Mouse (Mus musculus) limb, embryonic 11.5 days (tissue): ENCODE measurements around the gene Lrfn4. TPM values are rescaled to one million over a fixed set of nuclear protein-coding genes. Genes with fewer than 3 reads are reported as not detected.

Experiments used
- ATAC-seq: fragments of 200-750 bp; cut with Nextera tagmentation; 2 replicates; pipeline ENCODE4 v1.8.0; 2017; ENCODE audit warnings: low read depth; ENCODE audit not compliant: insufficient number of reproducible peaks, low FRiP score, low TSS enrichment
- DNase-seq: peaks from one replicate; pipeline ENCODE4 v3.0.0-alpha.2; 2015; ENCODE audit warnings: low spot score
- H3K27ac ChIP-seq: fragments of 300-500 bp; sonication (generic); replicated peaks from 2 replicates; pipeline ENCODE4 v1.5.1; 2014; ENCODE audit warnings: low read depth, mild to moderate bottlenecking, low read length
- H3K27me3 ChIP-seq: fragments of 300-500 bp; sonication (generic); 2 replicates; pipeline ENCODE4 v1.6.1; 2014; ENCODE audit warnings: mild to moderate bottlenecking, low read length, mixed read lengths; ENCODE audit not compliant: control insufficient read depth, insufficient read depth
- H3K36me3 ChIP-seq: fragments of 300-500 bp; sonication (generic); 2 replicates; pipeline ENCODE4 v1.6.1; 2014; ENCODE audit warnings: mild to moderate bottlenecking, low read length, moderate library complexity, mixed read lengths; ENCODE audit not compliant: control insufficient read depth, insufficient read depth
- H3K4me1 ChIP-seq: fragments of 300-500 bp; sonication (generic); 2 replicates; pipeline ENCODE4 v1.6.1; 2014; ENCODE audit warnings: low read length, mixed read lengths; ENCODE audit not compliant: control insufficient read depth, insufficient read depth
- H3K4me2 ChIP-seq: fragments of 300-500 bp; sonication (generic); 2 replicates; pipeline ENCODE4 v1.6.1; 2014; ENCODE audit warnings: low read depth, mild to moderate bottlenecking, moderate library complexity; ENCODE audit not compliant: severe bottlenecking
- H3K4me3 ChIP-seq: fragments of 300-500 bp; sonication (generic); 2 replicates; pipeline ENCODE4 v1.5.1; 2014; ENCODE audit warnings: low read depth, low read length
- H3K9ac ChIP-seq: fragments of 300-500 bp; sonication (generic); 2 replicates; pipeline ENCODE4 v1.6.1; 2014; ENCODE audit warnings: mild to moderate bottlenecking, low read length
- H3K9me3 ChIP-seq: fragments of 300-500 bp; sonication (generic); 2 replicates; pipeline ENCODE4 v1.6.1; 2016; ENCODE audit warnings: low read length; ENCODE audit not compliant: control insufficient read depth
- WGBS: fragments of 180-500 bp; shearing (Covaris S2); extraction: QIAGEN DNeasy Blood & Tissue Kit; methylation state at CpG from one replicate; pipeline ENCODE4 v1.1.7; 2014; 5-methylcytosine and 5-hydroxymethylcytosine counted together
- polyA plus RNA-seq: library from polyadenylated mRNA; unstranded; fragments of >200 nt; fragmentation: Nextera tagmentation; extraction: Ambion mirVana; gene quantifications from 2 replicates; pipeline ENCODE4 v1.2.1, GENCODE M21; 2014

The Lrfn4 gene
- polyA plus RNA-seq, 1 experiment from 2014 or later: 8.9 TPM

- Histone ChIP-seq H3K4me2 (peak overlapping the region; percentile 80), H3K4me1 (peaks cover 6% of the 10 kb centered on the region), H3K4me3 (peak overlapping the region; percentile 91), H3K27me3 (no peaks in the 10 kb centered on the region), H3K36me3 (peaks cover 10% of the 10 kb centered on the region; the same call in 1 of the 2 replicates), H3K9ac (peak overlapping the region; percentile 97), H3K9me3 (no peaks in the 10 kb centered on the region), H3K27ac (no peak overlapping the region; the same call in 1 of the 2 replicates)
- ATAC-seq (peak; percentile 37; the same call in 1 of the 2 replicates), DNase-seq (no peak)
- 33% methylated on average over 4 of the region's 4 CpGs for WGBS
Observed at GRCm38 (mm10) chr19:4624406-4625178, 9.1 kb upstream of the Lrfn4 start.

DNA sequence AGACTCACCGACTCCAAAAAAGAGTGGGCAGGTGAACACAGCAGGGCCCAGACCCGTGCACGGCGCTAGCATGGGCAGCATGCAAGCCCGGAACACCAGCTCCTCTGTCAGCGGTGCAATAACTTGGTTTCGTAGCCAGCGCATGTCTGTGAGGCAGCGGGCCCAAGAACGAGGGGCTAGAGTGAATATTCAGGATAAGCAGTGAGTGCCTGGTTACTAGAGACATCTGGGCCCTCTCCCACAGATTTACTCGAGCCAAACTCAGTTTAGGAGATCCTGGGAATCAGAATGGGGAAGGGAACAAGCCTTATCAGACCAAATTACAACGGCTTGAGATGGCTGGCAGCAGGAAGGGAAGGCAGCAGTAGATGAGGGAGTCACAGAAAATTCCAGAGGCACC, 8.5 kb upstream of the Lrfn4 start:
- Histone ChIP-seq H3K27ac (no peak overlapping the region), H3K36me3 (peaks cover 10% of the 10 kb centered on the region; the same call in 1 of the 2 replicates), H3K27me3 (no peaks in the 10 kb centered on the region), H3K9me3 (no peaks in the 10 kb centered on the region), H3K4me1 (peaks cover 6% of the 10 kb centered on the region), H3K9ac (no peak overlapping the region), H3K4me2 (no peak overlapping the region), H3K4me3 (no peak overlapping the region)
- no peak for ATAC-seq
- DNase-seq: no peak
- WGBS: 97% methylated on average over 12 of the region's 12 CpGs

DNA sequence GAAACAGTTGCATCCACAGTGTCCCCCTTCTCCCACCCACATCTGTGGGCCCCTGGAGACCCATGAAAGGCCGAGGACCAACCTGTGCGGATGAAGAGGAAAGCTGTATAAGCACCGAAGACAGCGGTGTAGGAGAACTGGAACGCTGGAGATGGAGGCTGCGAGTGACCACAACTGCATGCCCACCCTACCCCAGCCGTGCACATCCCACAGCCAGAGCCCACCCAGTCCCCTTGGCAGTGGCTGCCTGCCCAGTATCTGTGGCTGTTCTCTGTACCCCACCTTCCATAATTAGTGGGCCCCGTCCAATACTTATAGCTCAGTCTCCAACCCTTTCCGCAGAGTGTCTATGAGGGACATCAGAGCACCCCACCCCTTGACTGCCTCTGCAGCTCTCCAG, 8.0 kb upstream of the Lrfn4 start:
- WGBS: 92% methylated on average over 9 of the region's 9 CpGs
- no peaks in the 10 kb centered on the region for H3K27me3 ChIP-seq
- no peak overlapping the region for H3K27ac ChIP-seq
- peaks cover 10% of the 10 kb centered on the region; the same call in 1 of the 2 replicates for H3K36me3 ChIP-seq
- H3K9ac ChIP-seq: no peak overlapping the region
- H3K9me3 ChIP-seq: no peaks in the 10 kb centered on the region
- peaks cover 6% of the 10 kb centered on the region for H3K4me1 ChIP-seq
- no peak overlapping the region; the same call in 1 of the 2 replicates for H3K4me3 ChIP-seq
- no peak for ATAC-seq
- no peak for DNase-seq
- no peak overlapping the region for H3K4me2 ChIP-seq

- DNase-seq (no peak), ATAC-seq (no peak)
- no peak overlapping the region for H3K27ac ChIP-seq
- 86% methylated on average over 5 of the region's 5 CpGs for WGBS
- H3K4me3 ChIP-seq: no peak overlapping the region
- H3K9me3 ChIP-seq: no peaks in the 10 kb centered on the region
- H3K27me3 ChIP-seq: no peaks in the 10 kb centered on the region
- peaks cover 6% of the 10 kb centered on the region; the same call in 1 of the 2 replicates for H3K4me1 ChIP-seq
- no peak overlapping the region for H3K4me2 ChIP-seq
- H3K9ac ChIP-seq: no peak overlapping the region
- H3K36me3 ChIP-seq: peaks cover 10% of the 10 kb centered on the region; the same call in 1 of the 2 replicates
Observed at GRCm38 (mm10) chr19:4622780-4623179, 7.3 kb upstream of the Lrfn4 start.

DNA sequence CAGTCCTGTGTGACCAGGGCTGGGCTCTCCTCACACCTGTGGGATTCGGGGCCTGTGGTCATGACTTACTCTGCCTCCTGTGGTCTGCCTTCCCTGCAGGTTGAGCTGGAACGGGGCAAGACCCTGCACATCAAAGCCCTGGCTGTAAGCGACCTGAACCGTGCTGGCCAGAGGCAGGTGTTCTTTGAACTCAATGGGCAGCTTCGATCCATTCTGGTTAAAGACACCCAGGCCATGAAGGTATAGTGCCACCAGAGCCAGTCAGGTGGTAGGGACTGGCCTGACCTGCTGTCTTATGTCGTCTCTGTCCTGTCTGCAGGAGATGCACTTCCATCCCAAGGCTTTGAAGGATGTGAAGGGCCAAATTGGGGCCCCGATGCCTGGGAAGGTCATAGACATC, 5.3 kb upstream of the Lrfn4 start:
- DNase-seq (no peak), ATAC-seq (no peak)
- WGBS: 88% methylated on average over 7 of the region's 7 CpGs
- Histone ChIP-seq H3K4me2 (no peak overlapping the region), H3K4me1 (peaks cover 7% of the 10 kb centered on the region; the same call in 1 of the 2 replicates), H3K27me3 (no peaks in the 10 kb centered on the region), H3K9ac (no peak overlapping the region), H3K36me3 (peaks cover 10% of the 10 kb centered on the region; the same call in 1 of the 2 replicates), H3K4me3 (no peak overlapping the region), H3K27ac (no peak overlapping the region), H3K9me3 (no peaks in the 10 kb centered on the region)

GRCm38 (mm10) chr19:4619461-4619860, 4.0 kb upstream of the Lrfn4 start:
- no peak overlapping the region for H3K4me2 ChIP-seq
- ATAC-seq: no peak
- no peak for DNase-seq
- peaks cover 9% of the 10 kb centered on the region for H3K4me1 ChIP-seq
- no peak overlapping the region for H3K27ac ChIP-seq
- H3K36me3 ChIP-seq: peaks cover 10% of the 10 kb centered on the region; the same call in 1 of the 2 replicates
- H3K9me3 ChIP-seq: no peaks in the 10 kb centered on the region
- WGBS: 90% methylated on average over 10 of the region's 10 CpGs
- no peak overlapping the region for H3K9ac ChIP-seq
- no peaks in the 10 kb centered on the region for H3K27me3 ChIP-seq
- H3K4me3 ChIP-seq: no peak overlapping the region

DNA sequence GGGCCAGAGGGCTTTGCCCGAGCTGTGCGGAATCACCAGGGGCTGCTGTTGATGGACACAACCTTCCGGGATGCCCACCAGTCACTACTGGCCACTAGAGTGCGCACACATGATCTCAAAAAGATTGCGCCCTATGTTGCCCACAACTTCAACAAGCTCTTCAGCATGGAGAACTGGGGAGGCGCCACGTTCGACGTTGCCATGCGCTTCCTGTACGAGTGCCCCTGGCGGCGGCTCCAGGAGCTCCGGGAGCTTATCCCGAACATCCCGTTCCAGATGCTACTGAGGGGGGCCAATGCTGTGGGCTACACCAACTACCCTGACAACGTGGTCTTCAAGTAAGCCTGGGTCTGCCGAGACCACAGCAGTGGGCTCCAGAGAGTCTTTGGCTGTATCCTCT, 2.7 kb upstream of the Lrfn4 start:
- 35% methylated on average over 18 of the region's 18 CpGs for WGBS
- DNase-seq (peak; percentile 57), ATAC-seq (no peak)
- H3K9ac ChIP-seq: peak overlapping the region; percentile 22; the same call in 1 of the 2 replicates
- no peak overlapping the region for H3K4me3 ChIP-seq
- no peaks in the 10 kb centered on the region for H3K27me3 ChIP-seq
- H3K9me3 ChIP-seq: no peaks in the 10 kb centered on the region
- 0 out of 2 replicates have a peak overlapping the region, but pooled peaks have one; percentile 4 for H3K4me2 ChIP-seq
- peaks cover 8% of the 10 kb centered on the region; the same call in 1 of the 2 replicates for H3K36me3 ChIP-seq
- H3K4me1 ChIP-seq: peaks cover 16% of the 10 kb centered on the region
- H3K27ac ChIP-seq: no peak overlapping the region

GRCm38 (mm10) chr19:4616546-4616945, 1.1 kb upstream of the Lrfn4 start:
- no peaks in the 10 kb centered on the region for H3K9me3 ChIP-seq
- H3K27ac ChIP-seq: no peak overlapping the region
- H3K4me2 ChIP-seq: peak overlapping the region; percentile 81; the same call in 1 of the 2 replicates
- peaks cover 16% of the 10 kb centered on the region for H3K4me1 ChIP-seq
- peaks cover 5% of the 10 kb centered on the region for H3K36me3 ChIP-seq
- DNase-seq (no peak), ATAC-seq (no peak)
- H3K27me3 ChIP-seq: no peaks in the 10 kb centered on the region
- H3K4me3 ChIP-seq: peak overlapping the region; percentile 91; the same call in 1 of the 2 replicates
- no peak overlapping the region for H3K9ac ChIP-seq
- 28% methylated on average over 4 of the region's 4 CpGs for WGBS
